Mouse (Mus musculus) midbrain, embryonic 15.5 days (tissue): ENCODE measurements around the gene Vps50. TPM values are rescaled to one million over a fixed set of nuclear protein-coding genes. Genes with fewer than 3 reads are reported as not detected.

Experiments
- ATAC-seq: fragments of 200-750 bp; cut with Nextera tagmentation; replicated peaks from 2 replicates; pipeline ENCODE4 v1.8.0; 2017; ENCODE audit warnings: moderate TSS enrichment
- H3K27ac ChIP-seq: fragments of 300-500 bp; sonication (generic); 2 replicates; pipeline ENCODE4 v1.5.1; 2015; ENCODE audit warnings: mild to moderate bottlenecking, inconsistent platforms
- H3K27me3 ChIP-seq: fragments of 300-500 bp; sonication (generic); replicated peaks from 2 replicates; pipeline ENCODE4 v1.6.1; 2015; ENCODE audit warnings: inconsistent platforms
- H3K36me3 ChIP-seq: fragments of 300-500 bp; sonication (generic); replicated peaks from 2 replicates; pipeline ENCODE4 v1.6.1; 2015; ENCODE audit warnings: inconsistent platforms
- H3K4me1 ChIP-seq: fragments of 300-500 bp; sonication (generic); 2 replicates; pipeline ENCODE4 v1.6.1; 2015; ENCODE audit warnings: inconsistent platforms
- H3K4me2 ChIP-seq: fragments of 300-500 bp; sonication (generic); 2 replicates; pipeline ENCODE4 v1.6.1; 2015; ENCODE audit warnings: inconsistent platforms, mild to moderate bottlenecking, moderate library complexity
- H3K4me3 ChIP-seq: fragments of 300-500 bp; sonication (generic); 2 replicates; pipeline ENCODE4 v1.5.1; 2015; ENCODE audit warnings: mild to moderate bottlenecking, inconsistent platforms
- H3K9ac ChIP-seq: fragments of 300-500 bp; sonication (generic); 2 replicates; pipeline ENCODE4 v1.6.1; 2015; ENCODE audit warnings: mild to moderate bottlenecking, inconsistent platforms
- H3K9me3 ChIP-seq: fragments of 300-500 bp; sonication (generic); 2 replicates; pipeline ENCODE4 v1.6.1; 2016; ENCODE audit warnings: inconsistent platforms
- WGBS: fragments of 180-500 bp; shearing (Covaris S2); methylation state at CpG from one replicate; pipeline ENCODE4 v1.1.7; 2015; ENCODE audit warnings: mixed read lengths; 5-methylcytosine and 5-hydroxymethylcytosine counted together
- polyA plus RNA-seq: library from polyadenylated mRNA; unstranded; fragments of >200 nt; fragmentation: Nextera tagmentation; extraction: Ambion mirVana; gene quantifications from 2 replicates; pipeline ENCODE4 v1.2.1, GENCODE M21; 2015

The Vps50 gene
- polyA plus RNA-seq = 50.7 and 54.5 TPM in 2 replicates

DNA sequence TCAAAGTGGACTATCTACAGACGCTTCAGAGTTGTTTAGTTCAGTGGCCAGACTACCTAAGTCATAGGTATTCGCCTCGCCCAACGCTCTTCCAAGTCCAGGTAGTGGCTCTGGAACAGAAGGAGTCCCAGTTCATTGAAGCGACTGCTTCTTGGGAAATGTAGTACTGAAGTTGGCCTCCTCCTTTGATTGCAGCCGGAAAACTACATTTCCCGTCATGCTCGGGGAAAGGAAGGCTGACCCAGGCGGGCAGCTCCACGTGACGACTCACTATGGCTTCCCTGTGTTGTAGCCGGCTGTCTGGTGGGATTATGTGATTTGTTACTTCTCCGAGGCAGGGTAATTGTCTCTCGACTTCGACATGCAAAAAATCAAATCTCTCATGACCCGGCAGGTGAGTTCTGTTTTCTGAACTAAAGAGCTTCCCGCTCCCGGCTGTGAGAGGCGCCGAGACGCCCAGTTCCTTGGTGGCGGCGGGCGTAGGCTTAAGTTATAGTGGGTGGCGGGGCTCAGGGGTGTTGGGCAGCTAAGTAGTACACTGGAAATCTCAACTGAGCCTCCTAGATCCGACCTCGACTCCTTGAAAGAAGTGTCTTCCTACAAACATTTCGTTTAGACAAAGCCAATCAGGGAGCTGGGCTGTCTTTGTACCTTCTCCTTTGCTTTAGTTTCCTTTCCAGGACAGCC lies at the start of gene Vps50, which contains the start of gene Hepacam2:
Gene Vps50, plus strand, starts transcription at position 221 of the 687 bp plus-strand sequence.
Gene Hepacam2, minus strand, starts transcription at position 137 of the 687 bp plus-strand sequence.
- Histone ChIP-seq H3K36me3 (no peaks in the 10 kb centered on the region), H3K4me3 (peak within 1 kb of the TSS; percentile 87), H3K9ac (peak within 1 kb of the TSS; percentile 59), H3K4me1 (peaks cover 18% of the 10 kb centered on the region), H3K27ac (no peak within 1 kb of the TSS), H3K4me2 (peak within 1 kb of the TSS; percentile 77), H3K27me3 (no peaks in the 10 kb centered on the region), H3K9me3 (no peaks in the 10 kb centered on the region)
- ATAC-seq = peak; percentile 99
- WGBS = 1% methylated on average over 28 of the region's 28 CpGs

DNA sequence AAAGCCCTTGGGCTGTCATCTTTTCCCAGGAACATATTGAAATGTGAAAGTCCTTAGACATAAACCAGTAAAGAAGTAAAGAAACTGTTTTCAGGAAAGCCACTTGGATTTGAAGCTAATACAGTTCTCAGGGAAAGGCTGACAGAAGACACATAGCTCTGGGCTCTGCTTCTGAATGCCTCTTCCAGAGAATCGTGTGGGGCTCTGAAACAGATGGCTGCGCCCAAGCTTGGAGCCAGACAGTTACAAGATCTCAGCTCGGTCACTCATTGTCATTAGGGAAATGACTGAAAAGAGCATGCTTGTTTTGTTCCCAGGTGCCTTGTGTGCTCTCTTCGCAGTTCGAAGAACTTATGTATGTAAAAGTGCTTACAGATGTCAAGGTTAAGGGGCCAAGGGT lies 43.8 kb upstream of the Vps50 start:
- WGBS = 63% methylated on average over 5 of the region's 5 CpGs
- Histone ChIP-seq H3K27ac (no peak overlapping the region), H3K4me3 (no peak overlapping the region), H3K9me3 (no peaks in the 10 kb centered on the region), H3K27me3 (no peaks in the 10 kb centered on the region), H3K9ac (no peak overlapping the region), H3K4me2 (no peak overlapping the region), H3K4me1 (no peaks in the 10 kb centered on the region), H3K36me3 (no peaks in the 10 kb centered on the region)
- ATAC-seq = no peak

DNA sequence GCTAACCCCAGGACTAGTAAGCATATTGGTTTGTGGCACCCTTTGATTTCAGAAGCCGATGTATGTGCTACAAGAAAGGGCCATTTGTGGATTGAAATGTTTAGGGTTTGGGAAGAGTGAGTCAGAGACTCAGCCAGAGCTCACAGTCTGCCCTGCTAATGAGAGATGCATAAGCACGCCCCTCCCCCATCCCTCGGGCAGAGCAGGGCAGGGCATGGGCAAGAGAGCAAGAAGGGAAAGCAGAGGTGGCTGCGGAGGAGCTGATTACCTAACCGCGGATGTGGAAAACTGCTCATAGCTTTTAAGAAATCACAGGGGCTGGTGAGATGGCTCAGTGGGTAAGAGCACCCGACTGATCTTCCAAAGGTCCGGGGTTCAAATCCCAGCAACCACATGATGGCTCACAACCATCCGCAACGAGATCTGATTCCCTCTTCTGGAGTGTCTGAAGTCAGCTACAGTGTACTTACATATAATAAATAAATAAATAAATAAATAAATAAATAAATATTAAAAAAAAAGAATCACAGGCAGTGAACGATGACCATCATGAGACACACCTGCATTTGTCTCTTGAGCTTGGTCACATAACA lies 42.1 kb upstream of the Vps50 start:
- Histone ChIP-seq H3K9me3 (no peaks in the 10 kb centered on the region), H3K36me3 (no peaks in the 10 kb centered on the region), H3K9ac (no peak overlapping the region), H3K4me3 (no peak overlapping the region), H3K27ac (no peak overlapping the region), H3K4me1 (no peaks in the 10 kb centered on the region), H3K4me2 (no peak overlapping the region), H3K27me3 (no peaks in the 10 kb centered on the region)
- WGBS = 74% methylated on average over 11 of the region's 11 CpGs
- ATAC-seq = no peak; the same call in 1 of the 2 replicates

DNA sequence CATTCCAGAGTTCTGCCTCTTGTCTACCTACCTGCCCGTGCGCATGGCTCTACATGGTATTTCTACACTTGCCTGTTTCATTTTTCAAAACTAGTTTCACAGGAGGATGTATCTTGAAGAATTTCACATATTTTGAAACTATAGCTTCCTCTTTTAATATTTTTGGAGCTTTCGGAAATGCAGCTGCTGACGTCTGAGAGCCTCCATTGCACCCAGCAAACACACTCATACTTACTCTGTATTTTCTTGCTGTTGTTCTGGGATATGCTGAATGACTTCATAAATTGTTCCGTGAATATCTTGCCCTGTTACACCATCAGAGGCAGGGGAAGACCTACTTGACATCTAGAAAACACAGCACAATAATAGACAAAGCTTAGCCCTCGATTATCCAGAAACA lies 35.2 kb upstream of the Vps50 start:
- Histone ChIP-seq H3K4me1 (no peaks in the 10 kb centered on the region), H3K27ac (no peak overlapping the region), H3K36me3 (no peaks in the 10 kb centered on the region), H3K27me3 (no peaks in the 10 kb centered on the region), H3K9ac (no peak overlapping the region), H3K9me3 (no peaks in the 10 kb centered on the region), H3K4me3 (no peak overlapping the region), H3K4me2 (no peak overlapping the region)
- WGBS = 82% methylated on average over 6 of the region's 6 CpGs
- no peak for ATAC-seq

DNA sequence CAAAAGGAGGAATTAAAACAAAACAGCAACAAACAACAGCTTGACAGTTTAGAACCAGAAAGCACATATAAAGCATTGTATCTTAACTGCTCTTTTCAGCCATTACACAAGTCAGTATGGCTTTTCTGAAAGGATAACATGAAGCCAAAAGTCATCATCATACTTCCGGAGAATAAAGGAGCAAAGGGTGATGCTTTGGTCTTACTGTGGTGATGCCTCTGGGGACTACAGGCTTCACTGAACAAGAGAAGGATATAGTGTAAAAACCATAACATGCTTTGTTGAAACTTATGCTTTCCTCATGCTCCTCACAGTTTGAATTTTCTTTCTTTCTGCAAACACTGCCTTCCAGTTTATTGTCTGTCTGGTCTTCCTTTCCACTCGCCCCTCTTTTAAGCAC lies 34.6 kb upstream of the Vps50 start:
- H3K4me1 ChIP-seq = no peaks in the 10 kb centered on the region
- no peak overlapping the region for H3K4me2 ChIP-seq
- no peaks in the 10 kb centered on the region for H3K36me3 ChIP-seq
- H3K27me3 ChIP-seq = no peaks in the 10 kb centered on the region
- no peak for ATAC-seq
- no peaks in the 10 kb centered on the region for H3K9me3 ChIP-seq
- no peak overlapping the region for H3K27ac ChIP-seq
- WGBS = 88% methylated on average over 2 of the region's 2 CpGs
- H3K9ac ChIP-seq = no peak overlapping the region
- no peak overlapping the region for H3K4me3 ChIP-seq

DNA sequence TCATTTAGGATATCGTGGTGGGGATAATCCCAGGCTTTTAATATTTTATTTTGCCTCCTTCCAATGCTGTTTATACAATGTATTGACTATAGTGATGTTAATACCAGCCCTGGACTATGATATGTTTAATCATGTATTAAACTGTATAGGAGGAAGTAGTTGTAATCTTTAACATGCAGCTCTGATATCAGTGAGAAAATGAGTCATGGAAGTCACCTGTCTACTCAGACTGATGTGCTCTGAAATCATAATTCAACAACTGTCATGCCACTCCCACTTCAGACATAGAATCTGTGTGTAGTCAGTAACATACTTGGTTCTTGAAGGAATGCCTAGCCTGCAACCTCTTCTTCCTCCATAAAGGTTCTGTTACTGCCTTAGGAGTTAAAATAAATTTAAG lies 29.6 kb upstream of the Vps50 start:
- no peak overlapping the region for H3K27ac ChIP-seq
- 49% methylated on average over 1 of the region's 1 CpGs for WGBS
- no peaks in the 10 kb centered on the region for H3K36me3 ChIP-seq
- H3K4me3 ChIP-seq = no peak overlapping the region
- no peak overlapping the region for H3K9ac ChIP-seq
- H3K4me2 ChIP-seq = no peak overlapping the region
- ATAC-seq = no peak
- no peaks in the 10 kb centered on the region for H3K27me3 ChIP-seq
- no peaks in the 10 kb centered on the region for H3K9me3 ChIP-seq
- H3K4me1 ChIP-seq = no peaks in the 10 kb centered on the region

DNA sequence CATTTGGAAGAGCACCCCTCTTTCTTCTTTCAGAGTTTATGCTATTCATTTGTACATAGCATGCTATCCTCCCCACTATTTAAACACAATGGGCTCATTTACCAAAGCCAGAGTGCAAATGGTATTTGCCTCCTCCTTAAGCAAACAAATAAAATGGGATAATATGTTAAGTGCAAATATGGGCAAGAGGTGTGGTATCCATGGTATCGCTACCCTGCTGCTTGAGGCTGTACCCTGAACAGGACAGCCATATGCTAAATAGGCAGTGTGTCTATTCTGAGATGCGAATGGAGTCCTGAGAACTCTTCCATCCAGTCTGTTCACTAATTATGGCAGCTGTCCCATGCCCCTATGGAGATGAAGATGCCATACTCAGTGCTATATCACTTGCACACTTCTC lies 27.5 kb upstream of the Vps50 start:
- Histone ChIP-seq H3K36me3 (no peaks in the 10 kb centered on the region), H3K27me3 (no peaks in the 10 kb centered on the region), H3K4me2 (no peak overlapping the region), H3K4me3 (no peak overlapping the region), H3K9me3 (no peaks in the 10 kb centered on the region), H3K4me1 (no peaks in the 10 kb centered on the region), H3K9ac (no peak overlapping the region), H3K27ac (no peak overlapping the region)
- ATAC-seq = no peak
- 75% methylated on average over 2 of the region's 2 CpGs for WGBS

DNA sequence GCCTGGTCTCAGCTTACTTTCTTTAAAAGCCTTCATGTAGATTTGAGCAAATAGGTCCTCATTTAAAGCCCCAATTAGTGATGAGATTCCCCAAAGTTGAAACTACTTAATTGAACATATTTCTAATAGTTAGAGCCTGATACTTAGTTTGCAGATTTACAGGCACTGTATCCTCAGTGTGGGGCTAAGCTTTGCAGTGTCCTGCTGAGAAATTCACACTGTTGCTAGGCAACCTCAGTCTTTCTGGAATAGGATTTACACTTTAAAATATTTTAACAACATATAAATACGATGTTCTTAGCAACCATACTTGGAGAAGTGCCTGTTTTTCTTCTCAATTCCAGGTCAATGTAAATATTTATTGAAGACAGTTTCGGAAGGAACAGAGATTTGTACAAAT lies 21.9 kb upstream of the Vps50 start:
- peak; percentile 72; the same call in 1 of the 2 replicates for ATAC-seq

DNA sequence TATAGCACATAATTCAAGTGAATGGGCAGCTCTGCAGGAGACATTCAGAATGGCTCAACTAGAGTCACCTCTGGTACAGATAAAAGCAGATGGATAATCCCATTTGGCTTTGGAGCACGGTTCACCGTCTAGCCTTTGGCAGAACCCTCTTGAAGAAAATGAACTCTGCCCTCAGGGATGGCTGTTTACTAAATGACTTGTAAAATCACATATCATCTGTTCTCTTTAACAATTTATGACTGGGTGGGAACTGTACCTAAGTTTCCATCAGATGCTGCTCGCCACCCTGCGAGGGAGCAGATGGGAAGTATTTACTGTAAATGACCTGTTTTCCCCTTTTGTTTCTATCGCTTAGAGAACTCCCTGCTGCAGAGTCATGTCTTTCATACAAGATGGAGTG lies 18.3 kb upstream of the Vps50 start:
- no peak overlapping the region for H3K27ac ChIP-seq
- H3K9ac ChIP-seq = no peak overlapping the region
- no peaks in the 10 kb centered on the region for H3K9me3 ChIP-seq
- H3K4me2 ChIP-seq = no peak overlapping the region
- no peaks in the 10 kb centered on the region for H3K27me3 ChIP-seq
- no peak for ATAC-seq
- H3K4me3 ChIP-seq = no peak overlapping the region
- WGBS = 42% methylated on average over 5 of the region's 5 CpGs
- H3K4me1 ChIP-seq = no peaks in the 10 kb centered on the region
- no peaks in the 10 kb centered on the region for H3K36me3 ChIP-seq

More for the DNA sequence above, 21.9 kb upstream of the Vps50 start:
- WGBS = 36% methylated on average over 2 of the region's 2 CpGs
- H3K9me3 ChIP-seq = no peaks in the 10 kb centered on the region
- H3K4me3 ChIP-seq = no peak overlapping the region
- no peaks in the 10 kb centered on the region for H3K27me3 ChIP-seq
- H3K9ac ChIP-seq = no peak overlapping the region
- no peaks in the 10 kb centered on the region for H3K36me3 ChIP-seq
- H3K27ac ChIP-seq = no peak overlapping the region
- H3K4me1 ChIP-seq = no peaks in the 10 kb centered on the region
- no peak overlapping the region for H3K4me2 ChIP-seq

DNA sequence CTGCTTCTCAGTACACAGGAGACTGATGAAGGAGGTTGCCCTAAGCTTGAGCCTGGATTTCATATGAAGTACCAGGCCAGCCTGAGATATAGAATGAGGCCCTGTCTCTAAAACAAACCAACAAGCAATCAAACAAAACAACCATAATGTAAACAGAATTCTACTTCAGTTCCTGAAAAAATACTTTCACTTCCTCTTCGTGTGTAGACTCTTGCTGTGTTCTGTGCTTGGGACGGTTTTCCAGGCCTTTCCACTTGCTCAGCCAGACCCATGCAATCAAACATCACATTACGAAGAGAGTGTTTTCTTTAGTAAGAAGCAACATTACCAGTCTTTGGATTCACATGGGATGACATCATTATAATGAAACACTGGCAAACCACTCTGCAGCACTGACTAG lies 16.5 kb upstream of the Vps50 start:
- no peak overlapping the region for H3K4me2 ChIP-seq

DNA sequence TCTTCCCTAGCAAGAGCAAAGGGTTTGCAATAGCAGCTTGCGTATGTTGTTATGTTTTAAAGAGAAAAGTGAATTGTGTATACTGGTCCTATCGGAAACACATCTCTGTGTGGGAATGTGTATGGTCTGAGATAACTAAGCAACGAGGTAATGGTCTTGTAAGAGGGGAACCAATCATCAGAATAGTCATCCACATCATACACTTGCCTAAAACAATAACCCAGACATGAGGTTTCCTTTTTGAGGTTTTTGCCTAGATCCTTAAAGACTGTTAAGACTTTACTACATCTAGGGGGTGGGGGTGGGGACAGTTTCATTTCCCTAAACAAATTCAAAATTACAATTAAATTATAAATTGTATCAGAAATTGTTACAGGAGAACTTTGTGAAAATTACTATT lies 13.0 kb upstream of the Vps50 start:
- no peaks in the 10 kb centered on the region for H3K4me1 ChIP-seq
- WGBS = 87% methylated on average over 3 of the region's 3 CpGs
- ATAC-seq = no peak

More for the DNA sequence above, 16.5 kb upstream of the Vps50 start:
- Histone ChIP-seq H3K9ac (no peak overlapping the region), H3K36me3 (no peaks in the 10 kb centered on the region), H3K27me3 (no peaks in the 10 kb centered on the region), H3K4me3 (no peak overlapping the region), H3K4me1 (no peaks in the 10 kb centered on the region), H3K9me3 (no peaks in the 10 kb centered on the region), H3K27ac (no peak overlapping the region)
- WGBS = 84% methylated on average over 3 of the region's 3 CpGs
- ATAC-seq = no peak

DNA sequence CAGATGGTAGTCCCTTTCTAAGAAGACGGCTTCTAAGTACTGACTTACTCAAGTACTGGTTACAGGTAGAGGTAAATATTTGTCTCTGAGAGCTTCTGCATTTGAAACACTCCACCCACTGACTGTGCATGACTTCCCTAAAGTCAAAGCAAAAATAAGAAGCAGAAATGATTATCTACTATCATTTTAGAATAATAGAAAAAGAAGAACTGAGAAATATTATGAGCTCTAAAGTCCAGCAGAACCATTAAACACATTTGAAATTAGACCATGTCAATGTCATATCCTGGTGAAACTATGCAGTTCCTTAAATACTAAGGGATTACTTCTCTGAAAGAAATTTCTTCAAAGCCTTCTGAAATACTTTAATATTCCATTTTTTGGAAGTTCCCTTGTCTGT lies 10.8 kb upstream of the Vps50 start:
- Histone ChIP-seq H3K27me3 (no peaks in the 10 kb centered on the region), H3K4me1 (no peaks in the 10 kb centered on the region)
- 90% methylated on average over 1 of the region's 1 CpGs for WGBS

More for the DNA sequence above, 13.0 kb upstream of the Vps50 start:
- Histone ChIP-seq H3K36me3 (no peaks in the 10 kb centered on the region), H3K4me3 (no peak overlapping the region), H3K4me2 (no peak overlapping the region), H3K9ac (no peak overlapping the region), H3K27ac (no peak overlapping the region), H3K27me3 (no peaks in the 10 kb centered on the region), H3K9me3 (no peaks in the 10 kb centered on the region)

DNA sequence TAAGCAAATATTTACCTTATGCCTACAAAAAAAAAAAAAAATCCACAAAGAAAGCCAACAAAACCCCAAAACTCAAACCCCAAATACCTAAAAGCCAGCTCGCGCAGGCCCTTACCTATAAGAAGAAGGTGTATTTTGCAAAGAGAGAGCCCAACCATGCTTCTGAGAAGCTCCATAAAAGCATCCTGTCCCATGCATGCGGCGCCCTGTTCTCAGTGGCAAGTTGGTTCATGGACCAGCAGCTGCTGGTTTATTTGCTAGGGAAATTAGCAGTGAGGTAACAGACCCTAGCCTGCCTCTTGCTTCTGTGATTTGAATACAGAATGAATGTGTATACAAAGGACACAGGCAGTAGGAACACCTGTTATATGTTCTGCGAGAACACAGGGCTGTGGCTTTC lies 3.9 kb upstream of the Vps50 start:
- Histone ChIP-seq H3K9ac (no peak overlapping the region), H3K4me3 (no peak overlapping the region), H3K4me2 (no peak overlapping the region), H3K4me1 (peaks cover 7% of the 10 kb centered on the region), H3K9me3 (no peaks in the 10 kb centered on the region), H3K27me3 (no peaks in the 10 kb centered on the region), H3K27ac (no peak overlapping the region), H3K36me3 (no peaks in the 10 kb centered on the region)
- 74% methylated on average over 5 of the region's 5 CpGs for WGBS
- ATAC-seq = no peak

More for the DNA sequence above, 10.8 kb upstream of the Vps50 start:
- Histone ChIP-seq H3K9me3 (no peaks in the 10 kb centered on the region), H3K9ac (no peak overlapping the region), H3K4me3 (no peak overlapping the region), H3K27ac (no peak overlapping the region), H3K36me3 (no peaks in the 10 kb centered on the region), H3K4me2 (no peak overlapping the region)
- ATAC-seq = no peak
